Mouse (Mus musculus) heart, embryonic 16.5 days (tissue): Measurements from ENCODE around the gene Olfm2. TPM values are rescaled to one million over a fixed set of nuclear protein-coding genes. Genes with fewer than 3 reads are reported as not detected.

ENCODE experiments used
- polyA plus RNA-seq: library from polyadenylated mRNA; unstranded; fragments of >200 nt; fragmentation: Nextera tagmentation; extraction: Ambion mirVana; gene quantifications from 2 replicates; pipeline ENCODE4 v1.2.1, GENCODE M21; 2015

Olfm2 gene
- polyA plus RNA-seq, 1 experiment from 2014 or later = 1.4 TPM

Other genes with a start within 250 kb of the Olfm2 start
- 46.1 and 46.2 TPM in 2 replicates for gene Zfp266, start 224.9 kb downstream of the Olfm2 start, polyA plus RNA-seq
- 11.4 and 12.0 TPM in 2 replicates for gene Zfp846, start 165.1 kb downstream of the Olfm2 start, polyA plus RNA-seq
- 281 and 320 TPM in 2 replicates for gene Ubl5, start 103.5 kb downstream of the Olfm2 start, polyA plus RNA-seq
- gene Fbxl12, start 101.6 kb downstream of the Olfm2 start, polyA plus RNA-seq = 19.4 and 21.6 TPM in 2 replicates
- 47.4 and 48.4 TPM in 2 replicates for gene Pin1, start 94.3 kb downstream of the Olfm2 start, polyA plus RNA-seq
- 1.9 and 2.1 TPM in 2 replicates for gene Col5a3, start 68.7 kb upstream of the Olfm2 start, polyA plus RNA-seq
- gene Rdh8, start 72.2 kb upstream of the Olfm2 start, polyA plus RNA-seq = not detected in 2 replicates
- gene A230050P20Rik, start 122.3 kb upstream of the Olfm2 start, polyA plus RNA-seq = 11.4 and 13.4 TPM in 2 replicates
- 3.8 and 4.0 TPM in 2 replicates for gene Angptl6, start 133.4 kb upstream of the Olfm2 start, polyA plus RNA-seq
- 36.4 and 44.3 TPM in 2 replicates for gene Ppan, start 141.8 kb upstream of the Olfm2 start, polyA plus RNA-seq
- gene Eif3g, start 152.3 kb upstream of the Olfm2 start, polyA plus RNA-seq = 208 and 209 TPM in 2 replicates
- 56.1 and 63.1 TPM in 2 replicates for gene Dnmt1, start 213.5 kb upstream of the Olfm2 start, polyA plus RNA-seq
- gene S1pr2, start 230.4 kb upstream of the Olfm2 start, polyA plus RNA-seq = 18.2 and 23.7 TPM in 2 replicates